Mouse (Mus musculus) heart, embryonic 11.5 days (tissue): ENCODE data around the gene 9530053A07Rik. TPM values are rescaled to one million over a fixed set of nuclear protein-coding genes. Genes with fewer than 3 reads are reported as not detected.

ENCODE experiments used
- polyA plus RNA-seq: library from polyadenylated mRNA; unstranded; fragments of >200 nt; fragmentation: Nextera tagmentation; extraction: Ambion mirVana; gene quantifications from 2 replicates; pipeline ENCODE4 v1.2.1, GENCODE M21; 2014

Gene 9530053A07Rik
- polyA plus RNA-seq, 1 experiment from 2014 or later: not detected

Other genes with a start within 250 kb of the 9530053A07Rik start
- 7.5 and 8.1 TPM in 2 replicates for gene Zfp974, start 200.0 kb upstream of the 9530053A07Rik start, polyA plus RNA-seq
- 11.8 and 13.8 TPM in 2 replicates for gene Zfp780b, start 150.3 kb upstream of the 9530053A07Rik start, polyA plus RNA-seq
- gene Zfp850, start 115.4 kb upstream of the 9530053A07Rik start, polyA plus RNA-seq: 2.7 and 5.4 TPM in 2 replicates
- gene Psmc4, start 79.4 kb upstream of the 9530053A07Rik start, polyA plus RNA-seq: 276 and 283 TPM in 2 replicates
- 0.24 TPM in 1 of 2 replicates, not detected in the other for gene Fcgbp, start 58.2 kb upstream of the 9530053A07Rik start, polyA plus RNA-seq
- gene Fbl, start 40.2 kb downstream of the 9530053A07Rik start, polyA plus RNA-seq: 23.9 and 32.3 TPM in 2 replicates
- gene Dyrk1b, start 50.0 kb downstream of the 9530053A07Rik start, polyA plus RNA-seq: 8.5 and 9.9 TPM in 2 replicates
- 5.4 TPM in 2 replicates for gene Eid2, start 138.4 kb downstream of the 9530053A07Rik start, polyA plus RNA-seq
- 6.3 and 8.1 TPM in 2 replicates for gene Eid2b, start 148.3 kb downstream of the 9530053A07Rik start, polyA plus RNA-seq
- gene Selenov, start 161.7 kb downstream of the 9530053A07Rik start, polyA plus RNA-seq: not detected in 2 replicates
- 0.24 and 0.43 TPM in 2 replicates for gene Dll3, start 172.8 kb downstream of the 9530053A07Rik start, polyA plus RNA-seq
- gene Timm50, start 182.6 kb downstream of the 9530053A07Rik start, polyA plus RNA-seq: 139 and 141 TPM in 2 replicates
- gene Supt5, start 209.3 kb downstream of the 9530053A07Rik start, polyA plus RNA-seq: 55.2 and 60.3 TPM in 2 replicates
- gene Rps16, start 221.2 kb downstream of the 9530053A07Rik start, polyA plus RNA-seq: 750 and 792 TPM in 2 replicates
- gene Plekhg2, start 243.1 kb downstream of the 9530053A07Rik start, polyA plus RNA-seq: 44.6 and 47.8 TPM in 2 replicates